Mouse (Mus musculus): ENCODE data around the gene Clint1.

Gene Clint1

DNA sequence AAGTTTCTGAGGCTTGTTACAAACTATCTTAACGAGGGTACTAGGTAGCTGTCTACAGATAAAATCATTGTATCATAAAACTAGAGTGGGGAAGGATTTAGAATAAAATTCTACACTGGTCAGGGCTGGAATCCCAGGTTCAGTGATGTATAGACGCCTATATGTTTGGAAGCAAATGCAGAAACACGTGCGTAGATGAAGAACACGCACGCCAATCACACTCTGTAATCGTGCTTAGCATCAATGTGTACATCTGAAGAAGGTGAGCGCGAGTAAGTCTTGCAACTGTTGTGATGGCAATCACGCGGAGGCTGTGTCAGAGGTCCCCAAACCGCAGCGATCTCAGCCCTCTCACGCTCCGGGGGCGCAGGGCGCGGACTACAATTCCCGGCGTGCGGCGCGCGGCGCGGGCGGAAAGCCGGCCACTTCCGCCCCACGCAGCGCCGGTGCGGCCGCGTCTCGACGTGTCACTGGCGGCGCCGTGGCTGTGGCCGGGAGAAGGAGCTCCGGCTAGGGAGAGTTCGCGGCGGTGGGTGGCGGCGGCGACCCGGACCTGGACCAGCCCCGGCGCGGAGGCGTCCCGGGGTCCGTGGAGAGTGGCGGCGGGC lies at the start of gene Clint1:
Gene Clint1 (plus strand): TSS at position 536 of the 608 bp plus-strand sequence.
- peak; percentile 85 to 87 for DNase-seq (ENCODE audit: low spot score in 2 of 2)

DNA sequence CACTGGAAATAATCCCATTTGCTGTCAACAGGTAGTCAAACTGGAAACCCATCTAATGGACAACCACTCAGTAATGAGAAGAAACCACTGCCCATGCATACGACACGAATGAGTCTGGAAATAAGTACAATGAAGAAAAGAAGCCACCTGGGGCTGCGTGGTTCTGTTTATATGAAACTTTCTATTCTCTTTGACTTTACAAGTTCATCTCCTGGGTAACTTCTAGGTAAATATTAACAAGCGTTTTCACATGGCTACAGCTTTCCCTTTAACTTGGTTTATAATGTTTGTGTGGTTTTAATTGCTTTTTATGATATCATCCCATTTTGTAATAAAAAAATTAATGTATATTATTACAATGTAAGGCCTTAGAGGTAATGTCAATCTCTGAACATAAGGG lies 47.8 kb upstream of the Clint1 start:
- DNase-seq (ENCODE audit: low spot score in 2 of 2): no peak

DNA sequence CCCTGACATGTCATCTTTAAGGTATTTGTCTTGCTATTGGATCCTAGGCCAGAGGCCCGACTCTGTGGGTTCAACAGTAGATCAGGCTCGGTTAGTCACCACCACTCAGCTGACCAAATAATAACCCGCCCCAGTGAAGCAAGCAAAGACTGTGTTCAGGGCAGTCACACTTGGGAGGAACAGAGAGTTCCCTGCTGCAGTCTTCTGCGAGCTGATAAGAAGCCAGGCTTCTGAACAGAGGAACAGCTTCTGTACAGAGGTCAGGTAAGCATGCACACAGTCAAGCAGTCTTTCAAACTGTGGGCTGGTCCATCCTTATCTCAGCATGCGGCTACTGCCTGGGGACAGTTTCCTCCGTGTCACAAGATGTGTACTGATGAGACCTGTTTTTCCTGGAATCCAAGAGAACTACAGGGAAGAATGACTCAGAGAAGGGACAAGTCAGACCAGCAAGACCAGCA lies 46.5 kb upstream of the Clint1 start:
- peak; percentile 35 to 36 for DNase-seq (ENCODE audit: low spot score in 2 of 2)

DNA sequence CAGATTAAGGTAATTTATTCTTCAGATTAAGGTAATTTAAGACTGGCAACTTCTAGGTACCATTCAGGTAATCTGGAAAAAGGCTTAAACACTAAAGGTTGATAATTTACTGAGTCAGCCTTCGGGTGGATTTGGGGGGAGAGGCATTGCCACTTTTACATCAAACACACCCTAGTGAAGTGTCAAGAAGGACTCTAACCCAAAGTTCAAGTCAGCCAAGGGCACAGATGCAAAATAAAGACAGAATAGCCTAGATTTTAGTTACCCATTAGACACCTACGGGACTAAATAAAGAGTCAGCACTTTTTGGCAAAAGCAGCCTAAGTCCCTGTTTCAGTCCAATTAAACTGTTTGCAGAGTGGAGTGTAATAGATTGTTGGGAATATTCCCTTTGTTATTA lies 46.0 kb upstream of the Clint1 start:
- DNase-seq (ENCODE audit: low spot score in 2 of 2): no peak

DNA sequence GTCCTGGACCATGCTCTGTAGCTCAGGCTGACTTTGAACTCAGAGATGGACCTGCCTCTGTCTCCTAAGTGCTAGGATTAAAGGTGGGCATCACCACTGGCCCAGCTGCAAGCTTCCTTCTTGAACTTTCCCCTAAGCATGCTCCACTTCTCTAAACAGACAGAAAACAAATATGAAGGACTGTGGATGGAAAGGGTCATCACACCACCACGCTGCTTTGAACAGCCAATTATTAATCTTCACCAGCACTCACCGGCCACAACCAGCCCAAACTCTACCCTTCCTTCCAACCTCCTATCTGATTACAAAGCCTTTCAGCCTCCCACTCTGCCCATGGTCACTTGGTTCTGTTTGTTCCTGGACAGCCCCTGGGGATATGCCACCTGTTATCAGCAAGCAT lies 45.6 kb upstream of the Clint1 start:
- DNase-seq (ENCODE audit: low spot score in 2 of 2): no peak

DNA sequence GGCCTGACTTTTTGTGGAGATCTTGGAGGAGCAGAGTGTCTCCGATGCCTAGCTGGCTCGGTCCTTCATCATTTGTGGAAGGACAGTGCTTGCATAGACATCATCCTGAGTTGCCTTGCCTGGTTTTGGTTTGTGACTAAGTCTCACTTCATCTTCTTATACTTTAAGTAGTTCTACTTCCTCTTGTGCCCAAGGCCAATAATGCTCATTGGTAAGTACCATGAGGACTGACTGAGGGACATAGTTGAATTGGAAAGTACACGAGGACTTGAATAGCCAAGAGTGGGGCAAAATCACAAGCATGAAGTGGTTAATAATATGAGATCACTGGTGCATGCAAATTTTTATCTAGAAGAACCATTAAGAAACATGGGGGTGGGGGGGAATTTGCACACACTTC lies 45.0 kb upstream of the Clint1 start:
- no peak for DNase-seq (ENCODE audit: low spot score in 2 of 2)

DNA sequence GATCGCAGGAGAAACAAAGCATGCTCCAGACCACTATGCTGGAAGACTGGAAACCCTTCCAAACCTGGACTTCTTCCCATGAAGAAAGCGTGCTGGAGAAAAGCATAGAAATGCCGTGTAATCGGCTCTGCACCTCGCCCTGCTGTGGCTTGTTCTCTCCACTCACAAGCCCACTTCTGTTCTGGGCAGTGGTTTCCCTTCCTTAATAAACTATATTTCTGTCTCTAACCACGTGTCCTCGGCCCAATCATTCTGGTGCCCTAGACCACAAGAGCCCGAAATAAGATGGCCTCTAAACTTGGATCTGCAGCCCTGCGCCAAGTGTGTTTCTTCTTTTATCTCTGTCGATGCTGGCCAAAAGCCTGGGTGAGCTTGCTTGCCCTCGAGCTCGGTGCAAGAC lies 44.0 kb upstream of the Clint1 start:
- DNase-seq (ENCODE audit: low spot score in 2 of 2): no peak

DNA sequence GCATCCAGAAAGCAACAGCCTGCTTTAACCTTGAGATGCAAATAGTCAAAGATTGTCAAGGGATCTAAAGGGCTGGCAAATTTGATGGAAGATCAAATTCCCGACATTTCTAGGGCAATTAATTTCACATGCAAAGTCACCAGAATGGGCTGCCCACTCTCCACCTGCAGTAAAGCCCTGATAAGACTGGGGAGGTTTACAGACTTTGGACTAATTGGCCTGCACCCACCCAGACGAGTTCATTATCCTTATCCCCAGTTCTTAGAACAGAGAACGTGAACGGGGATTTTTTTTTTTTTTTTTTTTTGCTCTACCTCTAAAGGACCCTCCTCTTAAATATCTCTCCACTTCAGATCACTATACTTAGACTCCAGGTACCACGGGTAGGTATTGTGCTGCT lies 42.4 kb upstream of the Clint1 start:
- no peak for DNase-seq (ENCODE audit: low spot score in 2 of 2)

DNA sequence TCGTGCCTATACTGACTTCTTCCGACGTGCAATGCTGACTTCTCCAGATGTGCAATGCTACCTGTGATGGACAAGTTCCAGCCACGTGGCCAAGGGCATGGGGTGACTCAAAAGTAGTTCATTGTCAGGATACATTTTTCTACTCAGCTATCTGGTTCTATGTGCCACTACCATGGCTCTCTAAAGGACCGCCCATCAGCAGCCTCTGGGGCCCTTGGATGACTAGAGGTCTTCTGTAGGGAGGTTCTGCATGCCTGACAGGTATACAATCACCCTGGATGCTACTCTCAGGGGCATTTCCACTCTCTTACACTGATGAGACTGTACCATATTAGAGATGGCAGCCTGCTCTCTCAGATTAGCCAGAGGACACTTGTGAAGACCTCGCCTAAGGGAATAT lies 41.8 kb upstream of the Clint1 start:
- DNase-seq (ENCODE audit: low spot score in 2 of 2): no peak

DNA sequence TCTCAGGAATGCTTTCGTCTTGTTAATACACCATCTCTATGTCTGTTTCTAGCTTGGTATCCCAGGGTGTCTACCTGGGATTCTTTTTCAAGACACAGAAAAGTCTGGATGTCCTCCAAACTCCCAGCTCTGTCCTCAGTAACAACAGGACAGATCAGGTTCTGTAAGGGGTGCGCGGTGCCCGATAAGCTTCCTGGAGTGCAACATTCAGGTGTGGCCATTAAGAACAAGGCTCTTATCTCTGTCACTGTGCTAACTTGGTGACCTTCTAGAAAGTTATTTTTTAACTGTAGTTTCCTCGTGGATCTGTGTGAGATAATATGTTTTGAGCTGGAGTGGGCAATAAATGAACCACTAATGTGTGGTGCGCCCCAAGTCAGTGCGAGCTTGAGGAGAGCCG lies 41.0 kb upstream of the Clint1 start:
- peak; percentile 20 to 38 for DNase-seq (ENCODE audit: low spot score in 2 of 2)

DNA sequence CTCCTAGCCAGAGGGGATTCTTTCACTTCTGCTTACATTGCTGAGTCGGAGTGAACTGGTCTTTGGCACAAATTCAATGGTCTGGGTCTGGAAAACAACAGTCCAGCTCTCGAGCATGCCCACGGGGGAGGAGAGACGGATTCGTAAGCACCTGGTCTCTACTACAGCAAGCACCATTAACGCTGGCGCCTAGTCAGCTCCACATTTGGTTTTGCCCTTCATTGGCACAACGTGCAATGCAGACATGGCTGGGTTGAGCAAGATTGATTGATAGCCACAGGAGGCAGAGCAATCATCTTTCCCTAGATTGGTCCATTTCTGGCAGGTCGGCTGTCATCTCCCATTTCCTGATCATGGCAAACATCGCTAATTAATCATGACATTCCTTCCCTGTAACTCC lies 36.2 kb upstream of the Clint1 start:
- no peak for DNase-seq (ENCODE audit: low spot score in 2 of 2)

DNA sequence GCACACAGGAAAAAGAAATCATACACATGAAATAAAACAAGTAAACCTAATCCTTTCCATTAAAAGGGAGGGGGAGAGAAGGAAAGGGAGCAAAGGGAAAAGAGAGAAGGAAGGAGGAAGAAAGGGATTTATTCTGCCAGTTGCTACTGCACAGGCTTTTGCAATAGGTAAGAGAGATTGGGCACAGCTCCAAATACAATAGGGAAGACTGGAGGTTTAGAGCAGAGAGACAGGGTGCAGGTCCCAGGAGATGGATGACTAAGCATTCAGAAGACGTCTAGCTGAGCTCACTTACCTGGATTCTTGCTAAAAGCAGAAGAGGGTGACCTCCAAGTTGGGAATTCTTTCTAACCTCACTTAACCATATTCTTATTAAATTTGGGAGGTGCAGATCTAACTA lies 35.1 kb upstream of the Clint1 start:
- no peak for DNase-seq (ENCODE audit: low spot score in 2 of 2)

DNA sequence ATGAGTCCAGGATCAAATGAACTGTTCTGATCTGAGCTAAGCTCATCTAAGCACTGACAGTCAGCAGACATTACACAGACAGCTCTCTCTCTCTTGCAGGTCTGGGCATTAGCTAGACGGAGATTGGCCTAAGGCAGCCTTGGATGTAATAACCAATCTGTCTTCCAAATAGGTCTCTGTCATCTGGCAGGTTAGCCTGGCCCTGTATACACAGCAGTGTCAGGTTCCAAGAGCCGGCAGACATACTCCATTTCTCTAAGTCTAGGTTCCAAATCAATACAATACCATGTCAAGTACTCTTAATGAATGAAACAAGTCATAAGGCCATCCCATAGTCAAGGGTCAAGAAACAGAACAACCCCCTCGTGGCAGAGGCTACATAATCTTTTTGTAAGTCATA lies 33.9 kb upstream of the Clint1 start:
- no peak for DNase-seq (ENCODE audit: low spot score in 2 of 2)

DNA sequence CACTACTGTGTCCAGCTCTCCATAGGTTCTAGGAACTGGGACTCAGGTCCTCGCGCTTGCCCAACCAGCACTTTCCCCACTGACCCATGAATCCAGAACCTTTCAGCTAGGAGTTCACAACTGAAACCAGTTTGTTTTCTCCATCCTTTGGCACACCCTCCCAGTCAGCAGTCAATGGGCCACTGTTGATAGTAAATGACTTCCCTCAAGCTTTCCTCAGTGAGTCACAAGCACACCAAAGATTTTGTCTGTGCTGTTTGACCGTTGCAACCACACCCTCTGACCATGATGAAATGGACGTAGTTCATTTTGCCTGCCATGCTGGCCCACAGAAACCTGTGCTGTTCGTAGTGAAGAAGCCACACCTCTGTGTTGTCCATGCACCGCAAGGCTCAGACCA lies 30.9 kb upstream of the Clint1 start:
- no peak for DNase-seq (ENCODE audit: low spot score in 2 of 2)

DNA sequence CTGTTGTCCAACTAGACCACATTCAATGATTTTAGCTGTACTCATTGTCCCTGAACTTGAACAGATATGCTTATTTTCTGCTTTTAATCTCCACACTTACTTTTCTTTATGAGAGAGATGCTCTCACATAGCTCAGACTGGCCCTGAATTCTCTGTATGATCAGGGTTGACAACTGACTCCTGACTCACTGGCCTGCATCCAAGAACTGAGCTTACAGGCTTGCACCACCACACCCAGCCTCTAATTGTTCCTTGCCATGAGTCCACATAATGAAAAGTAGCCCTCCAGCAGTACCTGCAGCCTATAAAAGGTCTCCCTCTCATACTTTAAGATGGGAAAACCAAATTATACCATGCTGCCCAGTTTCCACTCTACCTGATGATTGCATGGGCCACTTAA lies 21.7 kb upstream of the Clint1 start:
- no peak for DNase-seq (ENCODE audit: low spot score in 2 of 2)

DNA sequence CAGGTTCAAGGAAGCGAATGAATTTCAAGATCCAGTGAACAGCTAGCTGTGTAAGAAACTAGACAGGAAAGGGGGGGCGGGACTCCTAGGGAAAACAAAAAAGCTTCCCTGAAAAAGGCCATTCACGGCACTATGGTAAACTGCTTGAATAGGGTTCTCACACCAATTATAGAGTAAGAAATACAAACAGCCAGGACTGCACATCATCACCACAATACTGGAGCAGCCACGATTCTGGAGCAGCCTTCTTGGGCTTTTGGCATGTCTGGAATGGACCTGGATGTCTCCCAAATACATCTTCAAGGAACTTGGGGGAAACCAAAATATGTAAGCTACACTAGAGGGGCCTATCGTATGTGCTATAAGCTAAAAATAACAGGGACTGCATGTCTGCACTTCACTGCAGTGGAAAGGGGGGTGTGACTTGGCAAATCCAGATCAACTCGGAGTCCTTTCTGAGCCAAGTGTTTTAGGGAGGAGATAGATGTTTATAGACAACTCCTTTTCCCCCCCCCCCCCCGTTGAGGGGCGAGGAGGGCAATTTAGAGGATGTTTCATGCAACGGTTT lies 21.0 kb upstream of the Clint1 start:
- DNase-seq (ENCODE audit: low spot score in 2 of 2): no peak

DNA sequence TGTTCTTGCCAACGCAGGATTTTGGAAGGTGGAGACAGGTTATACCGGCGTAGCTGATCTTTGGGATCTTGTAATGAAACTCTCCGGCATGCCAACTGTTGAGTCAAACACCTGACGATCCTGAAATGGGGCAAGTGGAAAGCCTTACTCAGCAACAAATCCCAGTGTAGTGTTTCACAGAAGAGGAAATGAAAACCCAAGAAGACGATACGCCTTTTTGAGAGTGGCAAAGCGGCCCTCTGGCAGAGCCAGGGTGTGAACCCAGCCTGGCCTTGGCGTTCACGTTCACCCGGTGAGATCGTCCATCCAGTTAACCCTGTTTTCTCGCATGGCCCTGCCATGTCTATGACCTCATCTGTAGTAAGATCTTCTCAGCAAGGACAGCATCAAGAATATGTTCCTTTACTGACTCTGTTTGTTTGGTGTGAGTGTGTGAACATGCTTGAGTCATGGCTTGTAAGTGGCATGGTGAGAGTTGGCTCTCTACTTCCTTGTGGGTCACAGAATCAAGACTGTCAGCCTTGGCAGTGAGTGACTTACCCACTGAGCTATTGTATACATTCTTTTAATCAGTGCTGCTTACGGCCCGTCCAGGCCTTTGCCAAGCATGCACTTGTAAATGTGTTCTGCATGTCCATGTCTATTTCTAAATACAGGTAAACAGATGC lies 20.2 kb upstream of the Clint1 start:
- DNase-seq (ENCODE audit: low spot score in 2 of 2): no peak

DNA sequence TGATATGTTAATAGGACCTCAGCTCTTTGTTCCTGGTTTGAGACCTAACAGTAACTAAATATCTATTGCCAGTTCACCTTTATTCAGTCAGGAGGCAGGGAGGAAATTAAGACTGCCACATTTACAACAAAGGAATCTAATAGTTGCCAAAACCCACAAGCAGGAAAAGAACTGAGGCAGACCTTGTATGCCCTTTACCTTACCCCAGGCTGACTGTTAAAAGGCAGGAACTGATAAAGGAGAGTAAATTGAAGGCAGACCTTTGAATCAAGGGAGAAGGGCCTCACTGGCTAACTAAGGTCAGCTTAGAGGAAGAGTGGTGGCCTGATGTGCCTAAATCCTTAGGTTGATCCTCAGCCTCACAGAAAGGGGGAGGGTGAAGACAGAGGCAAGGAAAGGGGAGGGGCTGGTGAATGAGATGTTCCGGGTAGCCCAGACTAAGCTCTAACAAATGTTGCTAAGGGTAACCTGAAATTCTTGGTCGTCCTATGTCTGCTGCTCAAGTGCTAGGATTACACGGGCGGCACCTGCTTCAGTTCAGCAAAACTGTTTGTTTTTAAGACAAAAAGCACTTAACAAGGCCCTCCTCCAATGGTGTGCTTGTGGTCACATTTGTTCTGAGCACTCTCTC lies 16.1 kb upstream of the Clint1 start:
- no peak for DNase-seq (ENCODE audit: low spot score in 2 of 2)

DNA sequence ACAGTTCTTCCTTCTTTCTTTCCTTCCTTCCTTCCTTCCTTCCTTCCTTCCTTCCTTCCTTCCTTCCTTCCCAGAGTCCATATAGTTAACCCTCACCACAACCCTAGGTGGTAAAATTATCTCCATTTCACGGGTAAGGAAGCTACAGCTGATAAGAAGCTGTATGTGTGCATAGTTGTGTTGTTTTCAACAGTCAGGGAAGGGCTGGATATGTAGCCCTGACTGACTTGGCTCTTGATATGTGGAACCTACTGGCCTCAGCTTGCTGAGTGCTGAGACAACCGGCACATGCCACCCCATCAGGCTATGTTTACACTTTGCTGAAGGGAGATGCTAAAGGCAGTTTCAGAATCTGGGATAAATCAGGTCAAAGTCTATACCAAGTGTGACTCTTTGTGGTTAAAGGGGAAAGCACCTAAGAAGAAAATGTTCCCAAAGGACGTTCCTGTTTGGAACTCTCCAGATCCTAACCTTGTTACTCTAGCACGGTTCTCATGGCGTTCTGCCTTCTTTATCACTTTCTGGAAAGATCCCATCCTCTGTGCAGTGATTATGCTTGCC lies 14.5 kb upstream of the Clint1 start:
- no peak for DNase-seq (ENCODE audit: low spot score in 2 of 2)

DNA sequence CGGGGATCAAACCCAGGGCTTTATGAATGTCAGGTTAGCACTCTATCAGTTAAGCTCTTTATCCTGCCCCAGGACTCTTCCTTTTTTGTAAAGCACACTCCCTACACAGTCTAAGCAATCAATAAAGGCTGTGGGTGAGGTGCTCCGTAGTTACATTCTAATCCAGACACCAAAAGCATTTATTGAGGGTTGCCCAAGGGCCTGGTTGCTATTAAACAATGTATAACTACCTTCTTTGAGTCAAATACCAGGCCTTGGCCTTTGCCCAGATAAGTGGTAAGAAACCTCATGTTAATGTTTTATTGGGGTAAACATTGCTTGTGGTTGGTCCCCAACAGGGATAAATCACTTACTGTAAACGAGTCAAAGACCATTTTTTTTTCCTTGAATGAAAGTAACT lies 13.4 kb upstream of the Clint1 start:
- DNase-seq (ENCODE audit: low spot score in 2 of 2): no peak

DNA sequence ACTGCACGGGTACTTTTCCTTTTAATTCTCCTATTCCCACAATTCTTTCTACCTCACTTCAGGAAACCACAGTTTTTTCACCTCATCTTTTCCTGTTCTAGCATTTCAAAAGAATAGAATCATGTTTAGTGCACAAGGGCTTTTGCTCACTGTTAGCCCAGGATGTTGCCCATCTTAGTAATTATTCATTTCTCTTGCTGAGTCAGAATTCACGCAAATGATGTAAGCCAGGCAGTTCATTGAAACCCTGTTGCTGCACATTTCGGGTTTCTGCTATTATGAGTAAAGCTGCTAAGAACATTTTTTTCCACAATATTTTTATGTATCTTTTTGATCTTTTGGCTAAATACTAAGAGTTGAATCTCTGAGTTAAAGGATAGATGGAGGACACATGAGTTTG lies 11.5 kb upstream of the Clint1 start:
- no peak for DNase-seq (ENCODE audit: low spot score in 2 of 2)

DNA sequence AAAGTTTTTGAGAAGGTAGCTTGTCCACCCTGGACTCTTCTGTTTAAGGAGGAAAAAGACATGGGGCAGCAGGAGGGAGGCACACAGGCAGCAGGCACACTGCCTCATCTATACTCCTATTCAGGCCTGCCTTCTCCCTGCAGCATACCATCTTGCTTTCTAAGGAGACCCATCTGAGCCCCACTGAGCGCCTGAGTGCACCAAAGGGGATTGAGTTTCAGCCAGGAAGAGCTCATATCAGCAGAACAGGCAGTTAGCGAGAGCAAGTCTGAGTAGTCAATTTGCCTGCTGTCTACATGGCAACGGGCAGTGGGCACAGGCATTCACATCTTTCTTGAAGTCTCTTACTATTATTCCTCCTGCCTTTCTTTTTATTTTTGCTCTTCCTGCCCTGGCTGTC lies 5.8 kb upstream of the Clint1 start:
- no peak for DNase-seq (ENCODE audit: low spot score in 2 of 2)

DNA sequence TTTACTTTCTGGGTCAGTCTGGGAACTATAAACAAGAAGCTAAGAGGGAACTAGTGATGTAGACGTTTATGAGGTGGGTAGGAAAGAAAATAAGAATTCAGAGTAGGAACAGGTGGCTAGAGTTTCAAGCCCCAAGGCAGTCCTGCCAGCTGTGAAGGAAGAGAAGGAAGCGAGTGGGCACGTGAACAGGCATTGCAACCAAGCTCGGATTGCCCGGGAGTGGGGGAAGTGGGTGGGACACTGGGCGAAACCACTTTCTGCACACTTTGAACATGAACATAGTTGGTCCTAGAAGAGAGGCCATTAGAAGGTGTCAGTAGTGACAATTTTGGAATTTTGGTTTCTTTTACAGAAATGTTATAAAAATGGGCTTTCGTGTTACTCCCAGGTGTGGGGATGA lies 4.3 kb upstream of the Clint1 start:
- DNase-seq (ENCODE audit: low spot score in 2 of 2): peak; percentile 15 to 31

All from spleen, postnatal 36 days (tissue).